Mouse (Mus musculus): ENCODE results near the gene Map2k1. TPM values are rescaled to one million over a fixed set of nuclear protein-coding genes. Genes with fewer than 3 reads are reported as not detected.
"Not testable (repeated sequence)": the region's sequence is repeated elsewhere in the genome, so short reads cannot be mapped to it uniquely, and the experiment has no call there.

The Map2k1 gene
- polyA plus RNA-seq, 1 experiment, result 175 TPM

- Histone ChIP-seq H3K27ac (ENCODE audit: insufficient read depth, low read length) (no peak overlapping the region), H3K4me3 (ENCODE audit: insufficient read depth, low read length) (no peak overlapping the region), H3K4me1 (ENCODE audit: control insufficient read depth, insufficient read depth, low read length) (no peaks in the 10 kb centered on the region)
- TF ChIP-seq CTCF (IDR thresholded peaks at IDR 0.05; ENCODE audit: extremely low read depth, insufficient read depth, low read length) (no peak), POLR2A (IDR thresholded peaks at IDR 0.05; ENCODE audit: extremely low read depth, insufficient read depth, low read length) (no peak)
These were observed 20.3 kb upstream of the Map2k1 start for GRCm38 (mm10) chr9:64273757-64274156.

GRCm38 (mm10) chr9:64272611-64273010 is 19.2 kb upstream of the Map2k1 start:
- Histone ChIP-seq H3K27ac (ENCODE audit: insufficient read depth, low read length) (no peak overlapping the region), H3K4me1 (ENCODE audit: control insufficient read depth, insufficient read depth, low read length) (no peaks in the 10 kb centered on the region), H3K4me3 (ENCODE audit: insufficient read depth, low read length) (no peak overlapping the region)
- TF ChIP-seq CTCF (IDR thresholded peaks at IDR 0.05; ENCODE audit: extremely low read depth, insufficient read depth, low read length) (peak; percentile 76), POLR2A (IDR thresholded peaks at IDR 0.05; ENCODE audit: extremely low read depth, insufficient read depth, low read length) (no peak)

GRCm38 (mm10) chr9:64271249-64271648 is 17.8 kb upstream of the Map2k1 start:
- Histone ChIP-seq H3K27ac (ENCODE audit: insufficient read depth, low read length) (no peak overlapping the region), H3K4me3 (ENCODE audit: insufficient read depth, low read length) (no peak overlapping the region)

GRCm38 (mm10) chr9:64268836-64269235 is 15.4 kb upstream of the Map2k1 start:
- not testable (repeated sequence) for H3K27ac ChIP-seq (ENCODE audit: insufficient read depth, low read length); H3K4me1 ChIP-seq (ENCODE audit: control insufficient read depth, insufficient read depth, low read length); H3K4me3 ChIP-seq (ENCODE audit: insufficient read depth, low read length)

More at GRCm38 (mm10) chr9:64271249-64271648, 17.8 kb upstream of the Map2k1 start:
- TF ChIP-seq CTCF (IDR thresholded peaks at IDR 0.05; ENCODE audit: extremely low read depth, insufficient read depth, low read length) (no peak), POLR2A (IDR thresholded peaks at IDR 0.05; ENCODE audit: extremely low read depth, insufficient read depth, low read length) (no peak)
- H3K4me1 ChIP-seq (ENCODE audit: control insufficient read depth, insufficient read depth, low read length), result no peaks in the 10 kb centered on the region

GRCm38 (mm10) chr9:64268196-64268595 is 14.8 kb upstream of the Map2k1 start:
- Histone ChIP-seq H3K4me3 (ENCODE audit: insufficient read depth, low read length) (no peak overlapping the region), H3K4me1 (ENCODE audit: control insufficient read depth, insufficient read depth, low read length) (no peaks in the 10 kb centered on the region), H3K27ac (ENCODE audit: insufficient read depth, low read length) (no peak overlapping the region)
- TF ChIP-seq POLR2A (IDR thresholded peaks at IDR 0.05; ENCODE audit: extremely low read depth, insufficient read depth, low read length), result no peak
- TF ChIP-seq CTCF (IDR thresholded peaks at IDR 0.05; ENCODE audit: extremely low read depth, insufficient read depth, low read length), result no peak

- TF ChIP-seq POLR2A (IDR thresholded peaks at IDR 0.05; ENCODE audit: extremely low read depth, insufficient read depth, low read length) (no peak), CTCF (IDR thresholded peaks at IDR 0.05; ENCODE audit: extremely low read depth, insufficient read depth, low read length) (no peak)
- Histone ChIP-seq H3K4me3 (ENCODE audit: insufficient read depth, low read length) (no peak overlapping the region), H3K4me1 (ENCODE audit: control insufficient read depth, insufficient read depth, low read length) (no peaks in the 10 kb centered on the region), H3K27ac (ENCODE audit: insufficient read depth, low read length) (no peak overlapping the region)
These were observed 13.8 kb upstream of the Map2k1 start for GRCm38 (mm10) chr9:64267231-64267630.

GRCm38 (mm10) chr9:64264813-64265212 is 11.4 kb upstream of the Map2k1 start:
- no peaks in the 10 kb centered on the region for H3K4me1 ChIP-seq (ENCODE audit: control insufficient read depth, insufficient read depth, low read length)
- no peak overlapping the region for H3K27ac ChIP-seq (ENCODE audit: insufficient read depth, low read length)
- no peak for TF ChIP-seq CTCF (IDR thresholded peaks at IDR 0.05; ENCODE audit: extremely low read depth, insufficient read depth, low read length)
- TF ChIP-seq POLR2A (IDR thresholded peaks at IDR 0.05; ENCODE audit: extremely low read depth, insufficient read depth, low read length), result no peak
- H3K4me3 ChIP-seq (ENCODE audit: insufficient read depth, low read length), result no peak overlapping the region

- H3K27ac ChIP-seq (ENCODE audit: insufficient read depth, low read length), result no peak overlapping the region
- TF ChIP-seq CTCF (IDR thresholded peaks at IDR 0.05; ENCODE audit: extremely low read depth, insufficient read depth, low read length), result no peak
- H3K4me3 ChIP-seq (ENCODE audit: insufficient read depth, low read length), result no peak overlapping the region
- H3K4me1 ChIP-seq (ENCODE audit: control insufficient read depth, insufficient read depth, low read length), result no peaks in the 10 kb centered on the region
These were observed 7.6 kb upstream of the Map2k1 start for GRCm38 (mm10) chr9:64261023-64261422.

- no peaks in the 10 kb centered on the region for H3K4me1 ChIP-seq (ENCODE audit: control insufficient read depth, insufficient read depth, low read length)
- no peak overlapping the region for H3K4me3 ChIP-seq (ENCODE audit: insufficient read depth, low read length)
- TF ChIP-seq POLR2A (IDR thresholded peaks at IDR 0.05; ENCODE audit: extremely low read depth, insufficient read depth, low read length) (no peak), CTCF (IDR thresholded peaks at IDR 0.05; ENCODE audit: extremely low read depth, insufficient read depth, low read length) (no peak)
- no peak overlapping the region for H3K27ac ChIP-seq (ENCODE audit: insufficient read depth, low read length)
These were observed 6.5 kb upstream of the Map2k1 start for GRCm38 (mm10) chr9:64259906-64260305.

- TF ChIP-seq POLR2A (IDR thresholded peaks at IDR 0.05; ENCODE audit: extremely low read depth, insufficient read depth, low read length), result no peak
- TF ChIP-seq CTCF (IDR thresholded peaks at IDR 0.05; ENCODE audit: extremely low read depth, insufficient read depth, low read length), result no peak
- Histone ChIP-seq H3K4me3 (ENCODE audit: insufficient read depth, low read length) (no peak overlapping the region), H3K27ac (ENCODE audit: insufficient read depth, low read length) (no peak overlapping the region), H3K4me1 (ENCODE audit: control insufficient read depth, insufficient read depth, low read length) (no peaks in the 10 kb centered on the region; the same call in 1 of the 2 replicates)
These were observed 2.8 kb upstream of the Map2k1 start for GRCm38 (mm10) chr9:64256204-64256603.

GRCm38 (mm10) chr9:64255422-64255821 is 2.0 kb upstream of the Map2k1 start:
- Histone ChIP-seq H3K4me1 (ENCODE audit: control insufficient read depth, insufficient read depth, low read length) (no peaks in the 10 kb centered on the region; the same call in 1 of the 2 replicates), H3K4me3 (ENCODE audit: insufficient read depth, low read length) (no peak overlapping the region), H3K27ac (ENCODE audit: insufficient read depth, low read length) (no peak overlapping the region)
- TF ChIP-seq POLR2A (IDR thresholded peaks at IDR 0.05; ENCODE audit: extremely low read depth, insufficient read depth, low read length) (no peak), CTCF (IDR thresholded peaks at IDR 0.05; ENCODE audit: extremely low read depth, insufficient read depth, low read length) (no peak)

Measured in cortical plate, adult 2 months (tissue).